Mouse (Mus musculus) liver, postnatal 0 days (tissue): ENCODE measurements around the gene Ddx11. TPM values are rescaled to one million over a fixed set of nuclear protein-coding genes. Genes with fewer than 3 reads are reported as not detected.
A peak's percentile ranks its signal among the peaks of the same experiment; 100 is the strongest.

ENCODE experiments used
- ATAC-seq: fragments of 200-750 bp; cut with Nextera tagmentation; 2 replicates; pipeline ENCODE4 v1.8.0; 2017; ENCODE audit warnings: mild to moderate bottlenecking, moderate library complexity
- DNase-seq: peaks from one replicate; pipeline ENCODE4 v3.0.0-alpha.2; 2016
- H3K27ac ChIP-seq: fragments of 300-500 bp; sonication (generic); 2 replicates; pipeline ENCODE4 v1.5.1; 2014; ENCODE audit warnings: antibody characterized with exemption, moderate library complexity, mild to moderate bottlenecking, low read depth
- H3K27me3 ChIP-seq: fragments of 300-500 bp; sonication (generic); 2 replicates; pipeline ENCODE4 v1.6.1; 2014; ENCODE audit warnings: low read length, control low read depth, mixed read lengths; ENCODE audit not compliant: insufficient read depth
- H3K36me3 ChIP-seq: fragments of 300-500 bp; sonication (generic); replicated peaks from 2 replicates; pipeline ENCODE4 v1.6.1; 2014; ENCODE audit warnings: mild to moderate bottlenecking, control low read depth, low read length, moderate library complexity, mixed read lengths; ENCODE audit not compliant: insufficient read depth
- H3K4me1 ChIP-seq: fragments of 300-500 bp; sonication (generic); 2 replicates; pipeline ENCODE4 v1.6.1; 2014; ENCODE audit warnings: antibody characterized with exemption, mild to moderate bottlenecking, control low read depth; ENCODE audit not compliant: insufficient read depth
- H3K4me2 ChIP-seq: fragments of 300-500 bp; sonication (generic); 2 replicates; pipeline ENCODE4 v1.6.1; 2014; ENCODE audit warnings: low read depth, mild to moderate bottlenecking, low read length, moderate library complexity, mixed read lengths
- H3K4me3 ChIP-seq: fragments of 300-500 bp; sonication (generic); 2 replicates; pipeline ENCODE4 v1.5.1; 2014; ENCODE audit warnings: low read depth, low read length
- H3K9ac ChIP-seq: fragments of 300-500 bp; sonication (generic); replicated peaks from 2 replicates; pipeline ENCODE4 v1.6.1; 2014; ENCODE audit warnings: mild to moderate bottlenecking, moderate library complexity
- H3K9me3 ChIP-seq: fragments of 300-500 bp; sonication (generic); 2 replicates; pipeline ENCODE4 v1.6.1; 2016; ENCODE audit warnings: mild to moderate bottlenecking, control low read depth, low read length, mixed read lengths
- CTCF ChIP-seq: sonication (generic); IDR thresholded peaks from 2 replicates; pipeline ENCODE4 v1.5.1; 2016; ENCODE audit warnings: antibody characterized with exemption, low read depth
- EP300 ChIP-seq: IDR thresholded peaks from 2 replicates; pipeline ENCODE4 v1.6.1; 2016; ENCODE audit warnings: antibody characterized with exemption, low read depth, mild to moderate bottlenecking
- WGBS: fragments of 180-500 bp; shearing (Covaris S2); extraction: QIAGEN DNeasy Blood & Tissue Kit; methylation state at CpG from one replicate; pipeline ENCODE4 v1.1.7; 2014; ENCODE audit not compliant: insufficient replicate concordance; 5-methylcytosine and 5-hydroxymethylcytosine counted together
- polyA plus RNA-seq: library from polyadenylated mRNA; unstranded; fragments of >200 nt; fragmentation: Nextera tagmentation; extraction: Ambion mirVana; gene quantifications from 2 replicates; pipeline ENCODE4 v1.2.1, GENCODE M21; 2015

Ddx11 gene
- polyA plus RNA-seq, 1 experiment from 2014 or later = 2.0 TPM

DNA sequence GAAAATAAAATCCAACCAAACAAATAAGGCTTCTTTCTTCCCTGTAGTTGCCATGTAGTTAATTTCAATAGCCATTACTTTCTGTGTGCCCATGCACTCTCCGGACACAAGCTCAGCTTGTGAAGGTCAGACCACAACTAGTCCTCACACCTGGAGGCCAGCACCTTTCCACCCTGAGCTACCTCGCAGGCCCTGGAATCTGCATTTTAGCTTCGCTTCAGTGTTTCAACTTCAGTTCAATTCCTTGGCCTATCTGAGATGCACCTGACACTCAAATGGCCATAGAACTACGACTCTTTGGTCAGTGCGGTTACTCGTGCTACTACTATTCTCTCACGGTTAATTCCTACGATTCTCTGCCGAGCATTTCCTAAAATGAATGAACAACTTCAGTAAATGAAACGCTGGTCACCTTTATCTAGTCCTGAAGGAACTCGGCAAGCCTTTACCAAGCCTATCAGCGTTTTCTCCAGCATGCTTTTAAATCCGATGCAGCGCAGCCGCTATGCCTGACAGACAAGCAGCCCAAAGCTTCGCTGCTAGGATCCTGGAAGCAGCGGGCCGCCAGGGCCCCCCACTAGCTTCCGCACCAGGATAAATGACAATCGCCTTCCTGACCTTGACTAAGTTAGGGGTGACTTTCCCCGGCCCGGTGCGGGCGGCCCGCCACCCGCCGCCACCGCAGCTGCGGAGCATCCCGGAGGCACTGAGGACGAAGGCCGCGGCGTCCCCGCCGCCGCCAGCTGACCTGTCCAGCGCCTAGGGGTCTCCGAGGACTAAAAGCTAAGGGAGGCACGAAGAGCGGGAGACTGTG is 22.5 kb upstream of the Ddx11 start:
- ATAC-seq = peak; percentile 45

DNA sequence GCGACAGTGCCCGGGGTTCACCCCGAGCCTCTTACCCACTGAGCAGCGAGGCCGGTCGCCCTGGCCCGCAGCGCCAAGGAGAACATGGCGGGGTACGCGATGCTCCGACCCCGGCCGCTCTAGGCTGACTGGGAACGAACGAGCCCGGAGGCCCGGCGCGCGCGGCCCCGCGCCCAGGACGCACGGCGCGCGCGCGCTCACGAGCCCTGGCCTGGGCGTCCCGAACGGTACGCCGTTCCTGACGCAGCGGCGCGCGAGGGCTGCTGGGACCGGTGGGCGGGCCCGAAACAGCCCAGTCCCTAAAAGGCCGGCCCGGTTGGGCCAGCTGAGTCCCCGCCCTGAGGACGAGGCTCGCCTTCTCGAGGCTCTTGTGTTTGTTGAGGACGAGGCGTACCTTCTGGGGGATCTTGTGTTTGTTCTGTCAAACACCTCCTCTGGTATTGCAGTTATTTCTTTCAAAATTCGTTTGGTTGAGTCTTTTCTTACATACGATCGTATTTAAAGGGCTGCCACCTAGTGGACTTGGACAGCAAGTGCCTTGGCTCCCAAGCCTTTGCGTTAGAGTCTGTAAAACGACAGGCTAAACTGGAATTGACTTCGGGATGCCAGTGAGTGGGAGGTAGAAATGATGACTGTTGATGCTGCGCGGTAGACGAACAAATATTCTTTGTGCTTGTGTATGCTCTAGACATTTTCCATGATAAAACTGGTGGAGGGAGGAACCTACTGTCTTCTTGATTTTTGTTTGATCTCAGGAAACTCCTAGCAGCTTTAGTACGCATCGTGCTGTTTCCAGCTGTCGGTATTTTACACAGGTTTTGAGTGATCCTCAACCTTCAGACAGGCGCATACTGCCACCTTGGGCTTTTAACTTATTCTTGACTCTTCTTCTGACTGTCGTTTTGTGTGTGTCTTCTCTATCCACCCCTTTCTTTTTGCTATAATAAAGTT is 21.7 kb upstream of the Ddx11 start, which contains the start of gene Ndufv2:
Gene Ndufv2, minus strand, starts transcription at position 180 of the 951 bp plus-strand sequence.
- Histone ChIP-seq H3K4me1 (peaks cover 15% of the 10 kb centered on the region), H3K9ac (peak within 1 kb of the TSS; percentile 99), H3K27me3 (no peaks in the 10 kb centered on the region), H3K9me3 (no peaks in the 10 kb centered on the region), H3K27ac (peak within 1 kb of the TSS; percentile 96), H3K4me3 (peak within 1 kb of the TSS; percentile 99), H3K36me3 (no peaks in the 10 kb centered on the region), H3K4me2 (peak within 1 kb of the TSS; percentile 86)
- DNase-seq (peak; percentile 97), ATAC-seq (peak; percentile 99)
- peak; percentile 84 for TF ChIP-seq CTCF
- no peak; the same call in 1 of the 2 replicates for TF ChIP-seq EP300
- 3% methylated on average over 67 of the region's 67 CpGs for WGBS

More for the DNA sequence above, 22.5 kb upstream of the Ddx11 start:
- peak; percentile 25 for DNase-seq
- Histone ChIP-seq H3K9me3 (no peaks in the 10 kb centered on the region), H3K4me2 (peak overlapping the region; percentile 86), H3K27ac (peak overlapping the region; percentile 96), H3K36me3 (no peaks in the 10 kb centered on the region), H3K4me3 (peak overlapping the region; percentile 99), H3K27me3 (no peaks in the 10 kb centered on the region), H3K4me1 (peaks cover 15% of the 10 kb centered on the region), H3K9ac (peak overlapping the region; percentile 99)
- TF ChIP-seq CTCF = no peak
- TF ChIP-seq EP300 = no peak
- WGBS = under 1% methylated on average over 41 of the region's 41 CpGs

DNA sequence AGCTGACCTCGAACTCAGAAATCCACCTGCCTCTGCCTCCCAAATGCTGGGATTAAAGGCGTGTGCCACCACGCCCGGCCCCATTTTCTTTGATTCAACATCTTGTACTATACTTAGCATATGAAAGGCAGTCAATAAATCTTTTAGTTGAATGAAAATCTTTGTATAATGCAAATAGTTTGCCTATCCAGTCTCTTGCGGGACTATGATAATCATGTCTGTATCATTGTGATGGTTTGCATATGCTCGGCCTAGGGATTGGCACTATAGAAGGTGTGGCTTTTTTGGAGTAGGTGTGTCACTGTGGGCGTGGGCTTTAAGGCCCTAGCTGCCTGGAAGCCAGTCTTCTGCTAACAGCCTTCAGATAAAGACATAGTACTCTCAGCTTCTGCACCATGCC is 19.2 kb upstream of the Ddx11 start:
- Histone ChIP-seq H3K4me3 (no peak overlapping the region), H3K4me2 (no peak overlapping the region), H3K9me3 (no peaks in the 10 kb centered on the region), H3K9ac (no peak overlapping the region), H3K4me1 (peaks cover 14% of the 10 kb centered on the region), H3K36me3 (no peaks in the 10 kb centered on the region), H3K27me3 (no peaks in the 10 kb centered on the region), H3K27ac (no peak overlapping the region)
- DNase-seq (no peak), ATAC-seq (no peak)
- TF ChIP-seq EP300 = no peak
- TF ChIP-seq CTCF = no peak
- WGBS = 76% methylated on average over 7 of the region's 7 CpGs

DNA sequence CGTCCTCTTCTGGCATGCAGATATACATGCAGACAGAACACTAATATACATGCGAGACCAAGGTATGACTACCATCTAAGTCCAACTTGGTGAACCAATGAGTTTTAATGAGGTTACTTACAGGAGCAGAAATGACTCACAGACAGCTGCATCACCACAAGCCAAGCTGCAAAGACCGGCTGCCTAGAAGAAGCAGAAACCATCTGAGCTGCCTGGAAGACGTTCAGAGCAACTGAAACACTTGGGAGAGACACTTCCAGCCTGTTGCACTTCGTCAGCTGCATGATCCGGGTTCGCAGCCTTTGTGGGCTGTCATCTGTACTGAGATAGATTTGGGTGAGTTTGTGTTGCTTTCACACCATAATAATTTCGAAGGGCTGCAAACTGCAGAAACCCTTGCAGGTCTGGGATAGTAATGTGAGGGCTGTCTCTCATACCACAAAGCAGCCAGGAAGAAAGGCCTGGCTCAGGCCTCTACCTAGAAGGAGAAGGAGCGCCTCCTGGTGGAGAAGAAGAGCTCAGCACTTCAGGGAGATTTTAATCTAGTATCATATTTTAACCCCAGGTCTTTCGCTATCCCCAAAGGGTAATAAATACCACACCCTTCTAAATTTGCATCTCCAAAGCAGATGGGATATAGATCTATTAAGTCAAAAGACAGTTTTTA is 16.6 kb upstream of the Ddx11 start:
- H3K4me1 ChIP-seq = peaks cover 13% of the 10 kb centered on the region
- H3K36me3 ChIP-seq = no peaks in the 10 kb centered on the region
- no peak overlapping the region for H3K27ac ChIP-seq
- peak; percentile 91 for TF ChIP-seq CTCF
- TF ChIP-seq EP300 = no peak
- no peak overlapping the region for H3K4me3 ChIP-seq
- ATAC-seq (no peak), DNase-seq (peak; percentile 60)
- WGBS = 48% methylated on average over 10 of the region's 10 CpGs
- H3K9me3 ChIP-seq = no peaks in the 10 kb centered on the region
- no peaks in the 10 kb centered on the region for H3K27me3 ChIP-seq
- H3K4me2 ChIP-seq = 0 out of 2 replicates have a peak overlapping the region, but pooled peaks have one; percentile 10
- H3K9ac ChIP-seq = no peak overlapping the region

DNA sequence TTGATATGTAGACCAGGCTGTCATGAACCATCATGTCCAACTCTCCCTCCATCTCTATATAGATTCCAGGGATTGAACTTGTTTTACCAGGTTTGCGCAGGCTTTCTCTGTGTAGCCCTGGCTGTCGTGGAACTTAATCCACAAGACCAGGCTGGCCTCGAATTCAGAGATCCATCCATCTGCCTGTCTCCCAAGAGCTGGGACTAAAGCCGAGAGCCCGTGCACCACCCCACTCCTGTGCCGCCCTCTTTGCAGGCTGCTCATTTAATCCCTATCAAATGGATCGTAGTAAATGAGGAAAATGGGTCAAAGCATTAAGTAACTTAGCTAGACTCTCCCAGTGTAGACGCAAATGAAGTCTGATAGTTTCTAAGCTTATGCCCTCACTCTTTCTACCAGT is 15.9 kb upstream of the Ddx11 start:
- no peaks in the 10 kb centered on the region for H3K9me3 ChIP-seq
- no peak overlapping the region for H3K9ac ChIP-seq
- H3K4me3 ChIP-seq = no peak overlapping the region
- H3K27ac ChIP-seq = peak overlapping the region; percentile 13; the same call in 1 of the 2 replicates
- H3K36me3 ChIP-seq = no peaks in the 10 kb centered on the region
- WGBS = 74% methylated on average over 8 of the region's 8 CpGs
- TF ChIP-seq EP300 (no peak), CTCF (no peak)
- DNase-seq (peak; percentile 13), ATAC-seq (no peak)
- no peaks in the 10 kb centered on the region for H3K27me3 ChIP-seq
- H3K4me1 ChIP-seq = peaks cover 20% of the 10 kb centered on the region
- no peak overlapping the region for H3K4me2 ChIP-seq
